23 mouse cellular contexts compared by ENCODE assay signal in genomic region chr11:74560600-74561227, GRCm38 (mm10). TPM values are rescaled to one million over a fixed set of nuclear protein-coding genes. Genes with fewer than 3 reads are reported as not detected.
DNase-seq lines count a peak whose midpoint lies in the region; ATAC-seq and TF ChIP-seq lines count a peak whose summit lies in the region.
"Had no signal": no experiment of that assay in that cellular context is flagged by ENCODE, and none has a peak within 500 bp of the region (broad histone marks: within the 10 kb centered on the region; RNA-seq: fewer than 3 reads in every experiment).

No protein-coding gene starts in this region.

- no peaks in the 10 kb centered on the region for H3K9me3 ChIP-seq in G1E (replicated peaks)
- H3K9me3 ChIP-seq in liver, embryonic 13.5 days (replicated peaks): no peaks in the 10 kb centered on the region
- no peaks in the 10 kb centered on the region for H3K9me3 ChIP-seq in hindbrain, embryonic 10.5 days
- H3K9me3 ChIP-seq: embryonic facial prominence, embryonic 10.5 days; forebrain, embryonic 13.5 days; hindbrain, embryonic 12.5 days; limb, embryonic 12.5 days; midbrain, embryonic 12.5 days had no signal

- H3K27me3 ChIP-seq in G1E (ENCODE audit: insufficient read depth, low read length): no peaks in the 10 kb centered on the region
- no peaks in the 10 kb centered on the region for H3K27me3 ChIP-seq in liver, embryonic 13.5 days
- H3K27me3 ChIP-seq in hindbrain, embryonic 10.5 days (ENCODE audit: insufficient read depth, poor library complexity, severe bottlenecking): no peaks in the 10 kb centered on the region; the same call in 1 of the 2 replicates
- H3K27me3 ChIP-seq: forebrain, embryonic 13.5 days; hindbrain, embryonic 12.5 days; limb, embryonic 12.5 days; midbrain, embryonic 12.5 days had no signal

- intact Hi-C loops in heart, postnatal 14 days (cut with DNase I): no loop called here

- peaks cover 75% of the 10 kb centered on the region for H3K36me3 ChIP-seq in G1E (replicated peaks)
- H3K36me3 ChIP-seq in liver, embryonic 13.5 days: no peaks in the 10 kb centered on the region
- no peaks in the 10 kb centered on the region for H3K36me3 ChIP-seq in hindbrain, embryonic 10.5 days
- H3K36me3 ChIP-seq: embryonic facial prominence, embryonic 10.5 days; hindbrain, embryonic 12.5 days; limb, embryonic 12.5 days; midbrain, embryonic 12.5 days had no signal

- peaks cover 78% of the 10 kb centered on the region for H3K4me1 ChIP-seq in G1E (ENCODE audit: insufficient read depth, low read depth, low read length)
- peaks cover 62% of the 10 kb centered on the region for H3K4me1 ChIP-seq in liver, embryonic 13.5 days (replicated peaks)
- H3K4me1 ChIP-seq in hindbrain, embryonic 10.5 days (replicated peaks): peaks cover 15% of the 10 kb centered on the region

- no peak overlapping the region for H3K9ac ChIP-seq in liver, embryonic 13.5 days
- H3K9ac ChIP-seq: forebrain, embryonic 13.5 days; hindbrain, embryonic 12.5 days; limb, embryonic 12.5 days; lung, embryonic 14.5 days; midbrain, embryonic 12.5 days had no signal

- peak; percentile 47 for DNase-seq in G1E (ENCODE audit: low spot score)
- DNase-seq in liver, embryonic 13.5 days: no peak
- no peak for DNase-seq in right cerebral cortex, postnatal 10 days (ENCODE audit: low spot score in 2 of 2)
- no peak for DNase-seq in hindbrain, embryonic 10.5 days (ENCODE audit: low spot score)
- no peak for DNase-seq in heart, postnatal 14 days
- DNase-seq: adrenal gland, postnatal 25 days; cerebellum, adult 11-12 months; cerebellum, postnatal 14 days; gastrocnemius, postnatal 36 days; kidney, adult 9 months; kidney, postnatal 36 days; layer of hippocampus, adult 9-11 months; lung, embryonic 14.5 days; lung, postnatal 36 days; right cerebral cortex, postnatal 25 days had no signal

- 41% methylated on average over 9 of the region's 9 CpGs for WGBS in liver, embryonic 13.5 days (ENCODE audit: insufficient replicate concordance)
- WGBS in hindbrain, embryonic 10.5 days: 90% methylated on average over 9 of the region's 9 CpGs

- ATAC-seq in G1E (ENCODE audit: extremely low read depth, insufficient number of reproducible peaks, low FRiP score, poor library complexity, severe bottlenecking): peak; percentile 42
- ATAC-seq in erythroblast, adult 5-6 weeks (replicated peaks; ENCODE audit: low FRiP score, poor library complexity, severe bottlenecking): peak; percentile 86
- peak; percentile 75 for ATAC-seq in liver, embryonic 13.5 days (ENCODE audit: low read depth)
- peak; percentile 66 for ATAC-seq in megakaryocyte progenitor cell, adult 5-6 weeks (replicated peaks; ENCODE audit: poor library complexity)
- ATAC-seq: forebrain, embryonic 13.5 days had no signal

- peak overlapping the region; percentile 57 for H3K27ac ChIP-seq in liver, embryonic 13.5 days
- no peak overlapping the region for H3K27ac ChIP-seq in hindbrain, embryonic 10.5 days
- H3K27ac ChIP-seq: embryonic facial prominence, embryonic 10.5 days; forebrain, embryonic 13.5 days; hindbrain, embryonic 12.5 days; limb, embryonic 12.5 days; midbrain, embryonic 12.5 days had no signal

- H3K4me3 ChIP-seq in G1E (ENCODE audit: low read depth, low read length): peak overlapping the region; percentile 24; the same call in 1 of the 2 replicates
- no peak overlapping the region for H3K4me3 ChIP-seq in liver, embryonic 13.5 days (replicated peaks)
- no peak overlapping the region for H3K4me3 ChIP-seq in hindbrain, embryonic 10.5 days
- H3K4me3 ChIP-seq: embryonic facial prominence, embryonic 10.5 days; forebrain, embryonic 13.5 days; hindbrain, embryonic 12.5 days; limb, embryonic 12.5 days; midbrain, embryonic 12.5 days; myocyte had no signal

- TF ChIP-seq CTCF in G1E (IDR thresholded peaks at IDR 0.05; ENCODE audit: low read depth, low read length): no peak

- H3K4me2 ChIP-seq in liver, embryonic 13.5 days: 0 out of 2 replicates have a peak overlapping the region, but pooled peaks have one; percentile 13
- H3K4me2 ChIP-seq: forebrain, embryonic 13.5 days; hindbrain, embryonic 12.5 days; limb, embryonic 12.5 days; lung, embryonic 14.5 days; midbrain, embryonic 12.5 days had no signal

RNA-seq across cellular contexts. Expression of gene Rap1gap2, which starts 50.0 kb away (rescaled TPM):
- total RNA-seq in G1E (2014; fragmentation: Nextera tagmentation): 8.3 and 9.4 TPM in 2 replicates
- total RNA-seq in G1E (2017): 11.4 and 11.7 TPM in 2 replicates
- 8.7 and 8.9 TPM in 2 replicates for polyA plus RNA-seq in G1E (2012)
- 2.1 and 2.7 TPM in 2 replicates for total RNA-seq in erythroblast, adult 5-6 weeks (2015; ENCODE audit: low replicate concordance)
- 3.7 and 5.2 TPM in 2 replicates for total RNA-seq in erythroblast, adult 5-6 weeks (2017; ENCODE audit: low replicate concordance)
- 0.77 and 0.82 TPM in 2 replicates for polyA plus RNA-seq in liver, embryonic 13.5 days (2015; fragmentation: Nextera tagmentation; extraction: Ambion mirVana)
- 1.1 and 1.4 TPM in 2 replicates for total RNA-seq in megakaryocyte progenitor cell, adult 5-6 weeks (2015)
- total RNA-seq in megakaryocyte progenitor cell, adult 5-6 weeks (2017): 1.3 TPM in 2 replicates
- polyA plus RNA-seq in hindbrain, embryonic 10.5 days (2016; fragmentation: Nextera tagmentation; extraction: Ambion mirVana): 1.5 and 1.6 TPM in 2 replicates
- 10 to 100 TPM; 72.8 to 77.6 TPM for total RNA-seq in heart, postnatal 14 days (2021)

RNA-seq across cellular contexts. Expression of gene Ccdc92b, which starts 58.7 kb away (rescaled TPM):
- total RNA-seq in G1E (2014; fragmentation: Nextera tagmentation): 0.19 TPM in 1 of 2 replicates, not detected in the other
- total RNA-seq in G1E (2017): 0.05 TPM in 1 of 2 replicates, not detected in the other
- polyA plus RNA-seq in G1E (2012): not detected in 2 replicates
- total RNA-seq in erythroblast, adult 5-6 weeks (2015; ENCODE audit: low replicate concordance): 91.3 and 114 TPM in 2 replicates
- 89.9 and 92.6 TPM in 2 replicates for total RNA-seq in erythroblast, adult 5-6 weeks (2017; ENCODE audit: low replicate concordance)
- 7.6 and 8.3 TPM in 2 replicates for polyA plus RNA-seq in liver, embryonic 13.5 days (2015; fragmentation: Nextera tagmentation; extraction: Ambion mirVana)
- total RNA-seq in megakaryocyte progenitor cell, adult 5-6 weeks (2015): 0.05 TPM in 1 of 2 replicates, not detected in the other
- total RNA-seq in megakaryocyte progenitor cell, adult 5-6 weeks (2017): 0.10 TPM in 1 of 2 replicates, not detected in the other
- polyA plus RNA-seq in hindbrain, embryonic 10.5 days (2016; fragmentation: Nextera tagmentation; extraction: Ambion mirVana): 0.61 and 1.2 TPM in 2 replicates
- under 1 TPM; 0.37 to 0.50 TPM for total RNA-seq in heart, postnatal 14 days (2021)

Comparison
In these comparisons a context has a peak if more than half of its experiments do, and no peak if none do; other contexts are left out.
1. RNA of gene Rap1gap2, which starts 50.0 kb away (total RNA-seq): 72.8 to 77.6 TPM in heart, postnatal 14 days; 8.3 to 11.7 TPM in G1E, 2.1 to 5.2 TPM in erythroblast, adult 5-6 weeks and 1.1 to 1.4 TPM in megakaryocyte progenitor cell, adult 5-6 weeks; every median in the first group is over 4 times any median in the second.
2. RNA of gene Ccdc92b, which starts 58.7 kb away (total RNA-seq): 89.9 to 114 TPM in erythroblast, adult 5-6 weeks; 0.37 to 0.50 TPM in heart, postnatal 14 days, 0.05 to 0.19 TPM in G1E and 0.05 to 0.10 TPM in megakaryocyte progenitor cell, adult 5-6 weeks; every median in the first group is over 10 times any median in the second.
3. Peak in every context shown above with its lines, with median percentiles within 50 percentile points of each other: ATAC-seq.